8 mouse cellular contexts compared by ENCODE assay signal in genomic region chr7:67759629-67759995, GRCm38 (mm10). TPM values are rescaled to one million over a fixed set of nuclear protein-coding genes. Genes with fewer than 3 reads are reported as not detected.
DNase-seq lines count a peak whose midpoint lies in the region; ATAC-seq and TF ChIP-seq lines count a peak whose summit lies in the region.

Gene Synm, minus strand, starts transcription at chr7:67759742.

- intact Hi-C loops in heart, postnatal 36 days (cut with DNase I), result loop anchor here (1.0 to 10.0 kb wide), 4 partner anchors 35 to 535 kb away; partner anchors contain the start of gene Lysmd4

- TF ChIP-seq POLR2A in ES-Bruce4 (IDR thresholded peaks at IDR 0.05; ENCODE audit: insufficient read depth, low read length), result no peak

- no peak within 1 kb of the TSS for H3K27ac ChIP-seq in ES-Bruce4 (ENCODE audit: insufficient read depth, low read length)
- H3K27ac ChIP-seq in forebrain, postnatal 0 days (ENCODE audit: low read depth, low read length), result peak within 1 kb of the TSS; percentile 70
- H3K27ac ChIP-seq in lung, embryonic 14.5 days (ENCODE audit: low read depth), result peak within 1 kb of the TSS; percentile 36; the same call in 1 of the 2 replicates

- no peaks in the 10 kb centered on the region for H3K27me3 ChIP-seq in ES-Bruce4 (ENCODE audit: control insufficient read depth, insufficient read depth, low read length, poor library complexity, severe bottlenecking)
- H3K27me3 ChIP-seq in forebrain, postnatal 0 days (ENCODE audit: insufficient read depth, low read length), result no peaks in the 10 kb centered on the region
- peaks cover 7% of the 10 kb centered on the region for H3K27me3 ChIP-seq in lung, embryonic 14.5 days (ENCODE audit: insufficient read depth, low read length)

- no peaks in the 10 kb centered on the region for H3K4me1 ChIP-seq in ES-Bruce4 (ENCODE audit: control insufficient read depth, insufficient read depth, low read length)
- H3K4me1 ChIP-seq in forebrain, postnatal 0 days (ENCODE audit: insufficient read depth), result no peaks in the 10 kb centered on the region
- no peaks in the 10 kb centered on the region for H3K4me1 ChIP-seq in lung, embryonic 14.5 days (ENCODE audit: insufficient read depth)

- H3K9me3 ChIP-seq in ES-Bruce4 (replicated peaks; ENCODE audit: control insufficient read depth, insufficient read depth, low read length, poor library complexity, severe bottlenecking), result no peaks in the 10 kb centered on the region
- no peaks in the 10 kb centered on the region for H3K9me3 ChIP-seq in forebrain, postnatal 0 days (ENCODE audit: low read length)
- H3K9me3 ChIP-seq in lung, embryonic 14.5 days (ENCODE audit: low read depth, low read length), result no peaks in the 10 kb centered on the region

- DNase-seq in cerebellum, adult 11 months, result peak; percentile 82
- DNase-seq in forebrain, postnatal 0 days, result peak; percentile 89
- DNase-seq in heart, postnatal 36 days, result peak; percentile 98 to 99
- peak; percentile 77 to 91 for DNase-seq in layer of hippocampus, adult 8-10 months (ENCODE audit: low spot score in 2 of 2)
- DNase-seq in lung, embryonic 14.5 days, result peak; percentile 94
- DNase-seq in ovary, postnatal 10 days (ENCODE audit: low spot score), result peak; percentile 98
- DNase-seq in thymus, postnatal 0 days (ENCODE audit: low spot score), result peak; percentile 56

- H3K9ac ChIP-seq in ES-Bruce4 (ENCODE audit: low read depth, poor library complexity, severe bottlenecking), result peak within 1 kb of the TSS; percentile 40
- H3K9ac ChIP-seq in forebrain, postnatal 0 days, result peak within 1 kb of the TSS; percentile 66
- H3K9ac ChIP-seq in lung, embryonic 14.5 days, result peak within 1 kb of the TSS; percentile 50

- H3K36me3 ChIP-seq in ES-Bruce4 (ENCODE audit: control insufficient read depth, insufficient read depth, low read length, poor library complexity, severe bottlenecking), result no peaks in the 10 kb centered on the region
- H3K36me3 ChIP-seq in forebrain, postnatal 0 days (ENCODE audit: insufficient read depth), result no peaks in the 10 kb centered on the region
- H3K36me3 ChIP-seq in lung, embryonic 14.5 days (ENCODE audit: insufficient read depth), result no peaks in the 10 kb centered on the region

- WGBS in forebrain, postnatal 0 days, result 3% methylated on average over 25 of the region's 37 CpGs
- under 1% methylated on average over 36 of the region's 37 CpGs for WGBS in lung, embryonic 14.5 days

- TF ChIP-seq CTCF in ES-Bruce4 (IDR thresholded peaks at IDR 0.05; ENCODE audit: low read depth, low read length), result peak; percentile 80
- TF ChIP-seq CTCF in forebrain, postnatal 0 days (IDR thresholded peaks at IDR 0.05; ENCODE audit: low read depth), result peak; percentile 99
- TF ChIP-seq CTCF in lung, embryonic 14.5 days (IDR thresholded peaks at IDR 0.05; ENCODE audit: low read depth), result peak; percentile 87

- TF ChIP-seq EP300 in ES-Bruce4 (IDR thresholded peaks at IDR 0.05; ENCODE audit: insufficient read depth, low read depth, low read length), result no peak

- ATAC-seq in forebrain, postnatal 0 days, result peak; percentile 87
- ATAC-seq in lung, embryonic 14.5 days (ENCODE audit: insufficient read depth), result peak; percentile 89

- peak within 1 kb of the TSS; percentile 89 for H3K4me2 ChIP-seq in forebrain, postnatal 0 days (ENCODE audit: low read depth)
- peak within 1 kb of the TSS; percentile 100 for H3K4me2 ChIP-seq in lung, embryonic 14.5 days

- H3K4me3 ChIP-seq in ES-Bruce4 (ENCODE audit: low read depth, low read length), result peak within 1 kb of the TSS; percentile 75
- H3K4me3 ChIP-seq in forebrain, postnatal 0 days (ENCODE audit: low read depth, low read length), result peak within 1 kb of the TSS; percentile 61
- peak within 1 kb of the TSS; percentile 56 for H3K4me3 ChIP-seq in lung, embryonic 14.5 days (ENCODE audit: low read depth, low read length)

RNA-seq across cellular contexts. Expression of gene Synm, which starts in this region (rescaled TPM):
- 5.3 and 6.1 TPM in 2 replicates for polyA plus RNA-seq in ES-Bruce4 (2011; ENCODE audit: insufficient read depth, insufficient read length, low read depth, missing spikeins)
- total RNA-seq in forebrain, postnatal 0 days (2014; rRNA removed), result 10.7 and 10.9 TPM in 2 replicates
- polyA plus RNA-seq in forebrain, postnatal 0 days (2015; fragmentation: Nextera tagmentation; extraction: Ambion mirVana), result 3.8 and 7.0 TPM in 2 replicates
- total RNA-seq in heart, postnatal 36 days (2021), result 1 to 10 TPM; 8.9 to 9.7 TPM
- 10 to 100 TPM; 19.7 to 21.7 (median 20.6) TPM for total RNA-seq in layer of hippocampus, adult 8-10 months (2022)
- polyA plus RNA-seq in lung, embryonic 14.5 days (2014; fragmentation: Nextera tagmentation; extraction: Ambion mirVana), result 4.8 and 5.6 TPM in 2 replicates
- polyA plus RNA-seq in thymus, postnatal 0 days (2015; fragmentation: Nextera tagmentation; extraction: Ambion mirVana), result 4.8 and 5.8 TPM in 2 replicates
